Mouse (Mus musculus): ENCODE data around the gene Tnrc6c.

DNA sequence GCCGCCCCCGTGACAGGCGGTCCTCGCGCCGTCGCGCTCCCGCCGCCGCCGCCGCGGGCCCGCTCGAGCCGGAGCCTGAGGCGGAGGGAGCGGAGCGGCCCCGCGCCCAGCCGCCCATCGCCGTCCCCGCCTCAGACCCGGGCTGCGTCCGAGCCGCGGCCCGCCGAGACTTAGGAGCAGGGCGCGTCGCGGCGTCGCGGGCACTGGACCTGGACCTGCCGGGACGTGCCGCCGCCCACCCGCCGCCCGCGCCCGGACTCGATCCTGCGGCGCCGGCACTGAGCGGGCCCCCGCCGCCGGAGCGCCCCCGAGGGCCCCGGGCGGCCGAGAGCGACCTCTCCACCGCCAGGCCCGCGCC lies 824 bp downstream of the Tnrc6c start:
- no peak for TF ChIP-seq CTCF (IDR thresholded peaks at IDR 0.05; ENCODE audit: extremely low read depth, insufficient read length, insufficient replicate concordance, low read depth, low read length)
- TF ChIP-seq POLR2A (IDR thresholded peaks at IDR 0.05; ENCODE audit: low read depth, low read length): no peak

Measured in small intestine, adult 2 months (tissue).